Mouse (Mus musculus) left cerebral cortex, postnatal 36 days (tissue): ENCODE data around the gene Skap2. TPM values are rescaled to one million over a fixed set of nuclear protein-coding genes. Genes with fewer than 3 reads are reported as not detected.

Experiments
- DNase-seq, 2 experiments: peaks; one replicate each; pipeline ENCODE4 v3.0.0; 2021 to 2022; ENCODE audit warnings: low spot score in 2 of 2, mixed read lengths in 1 of 2
- intact Hi-C: fragments of 180-260 bp; cut with DNase I; formaldehyde crosslinking; loops from one replicate; pipeline ENCODE4 v1.15.1; 2025
- total RNA-seq, 2 experiments: library from RNA; stranded (reverse); gene quantifications; 2 replicates each; pipeline ENCODE4 v1.2.3; 2021

Skap2 gene
- total RNA-seq, 2 experiments from 2014 or later, result 8.5 to 10.5 TPM

DNA sequence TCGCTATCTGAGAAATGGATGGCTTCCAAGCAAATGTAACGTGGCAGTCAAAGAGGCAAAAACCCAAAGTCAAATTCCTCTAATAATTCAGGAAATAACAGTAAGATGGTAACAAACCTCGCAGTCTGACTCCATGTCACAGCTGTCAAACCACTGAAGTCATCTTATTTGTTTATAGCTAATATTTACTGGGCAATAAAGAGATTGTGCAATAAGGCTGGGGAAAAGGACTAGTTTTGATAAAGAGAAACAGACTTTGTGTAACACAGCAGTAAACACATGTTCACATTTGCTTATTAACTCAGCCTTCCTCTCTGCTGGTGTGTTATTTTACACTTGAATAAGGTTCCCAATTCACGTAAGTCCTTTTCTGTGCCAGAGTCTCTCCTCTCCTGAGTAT lies 148.8 kb downstream of the Skap2 start:
- intact Hi-C loops, result no loop called here

DNA sequence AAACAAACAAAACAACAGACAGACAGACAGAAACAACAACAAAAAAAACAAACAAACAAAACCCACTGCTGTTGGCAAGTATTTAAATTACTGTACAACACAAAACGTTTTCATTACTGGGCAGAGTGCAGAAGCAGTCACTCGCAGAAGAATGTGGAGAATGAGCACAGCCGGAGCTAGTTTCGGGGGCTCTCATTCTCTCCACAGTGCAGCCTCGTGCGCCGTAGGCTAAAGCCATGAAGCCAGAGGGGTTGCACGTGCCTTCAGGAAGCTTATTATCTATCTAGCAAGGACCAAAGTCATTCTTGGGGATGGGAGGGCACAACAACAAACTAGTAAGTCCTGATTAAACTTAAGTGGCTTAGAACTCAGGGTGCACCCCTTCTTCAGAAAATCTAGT lies 152.0 kb downstream of the Skap2 start:
- DNase-seq, result no peak
- intact Hi-C loops, result no loop called here

More for the DNA sequence above, 148.8 kb downstream of the Skap2 start:
- no peak for DNase-seq

DNA sequence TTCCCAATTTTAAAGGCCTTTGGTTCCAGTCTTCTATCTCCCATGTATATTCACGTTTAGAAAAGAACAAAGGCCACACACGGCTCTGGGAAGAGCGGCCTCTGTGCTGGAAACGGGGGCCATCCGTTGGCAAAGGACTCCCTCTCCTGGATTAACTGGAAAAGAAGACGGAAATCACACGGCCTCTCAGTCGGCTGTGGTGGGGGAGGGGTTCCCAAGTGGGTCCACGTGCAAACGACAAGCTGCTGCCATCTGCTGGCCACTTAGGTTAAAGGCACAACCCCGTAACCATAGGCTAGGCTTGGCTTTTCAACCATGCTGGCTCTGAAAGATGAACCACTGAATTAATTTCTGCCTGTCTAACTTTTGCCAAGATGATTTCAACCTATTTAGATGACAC lies 154.5 kb downstream of the Skap2 start:
- DNase-seq, result peak; percentile 89 to 95
- intact Hi-C loops, result loop anchor here (2.0 to 10.0 kb wide), 5 partner anchors 133 to 651 kb away; partner anchors contain the start of gene Cbx3

DNA sequence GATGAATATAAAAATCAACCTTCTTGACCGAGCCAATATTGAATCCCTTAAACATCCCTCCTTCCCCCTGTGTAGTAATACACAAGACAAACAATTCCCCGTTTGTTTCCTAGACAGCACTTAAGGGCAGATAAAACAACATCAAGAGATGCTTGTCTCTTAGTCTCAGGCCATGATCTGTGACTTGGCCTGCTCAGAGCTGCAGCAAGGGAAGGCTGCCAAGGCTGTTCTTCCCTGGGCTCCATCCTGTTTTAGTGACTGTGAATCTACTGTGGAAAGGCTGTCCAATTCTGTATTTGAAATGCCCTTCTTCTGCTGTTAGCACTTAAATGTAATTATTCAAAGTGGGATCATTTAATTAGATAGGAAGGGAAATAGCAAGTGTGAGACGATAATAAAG lies 159.1 kb downstream of the Skap2 start:
- intact Hi-C loops, result loop anchor here (10.0 kb wide), 2 partner anchors 128 to 378 kb away; partner anchors contain the start of gene Cbx3
- no peak for DNase-seq

DNA sequence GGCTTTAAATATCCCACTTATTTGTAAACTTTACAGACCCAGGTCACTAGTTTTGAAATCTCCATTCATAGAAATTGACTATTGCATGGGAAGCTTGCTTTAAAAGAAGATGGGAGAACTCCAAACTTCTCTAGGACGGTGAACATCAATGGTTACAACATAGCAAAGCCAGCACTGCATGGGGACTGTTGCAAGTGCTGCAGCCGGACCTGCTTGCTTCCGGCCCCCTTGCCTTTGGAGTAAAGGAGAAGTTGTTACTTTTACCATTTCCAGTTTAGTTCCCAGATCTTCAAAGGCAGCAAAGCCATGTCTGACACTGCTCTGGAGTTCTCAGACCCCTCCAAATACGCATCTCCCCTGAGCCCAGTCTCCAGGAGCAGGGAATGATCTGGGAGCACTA lies 159.7 kb downstream of the Skap2 start:
- intact Hi-C loops, result loop anchor here (10.0 kb wide), 2 partner anchors 128 to 378 kb away; partner anchors contain the start of gene Cbx3
- DNase-seq, result no peak

DNA sequence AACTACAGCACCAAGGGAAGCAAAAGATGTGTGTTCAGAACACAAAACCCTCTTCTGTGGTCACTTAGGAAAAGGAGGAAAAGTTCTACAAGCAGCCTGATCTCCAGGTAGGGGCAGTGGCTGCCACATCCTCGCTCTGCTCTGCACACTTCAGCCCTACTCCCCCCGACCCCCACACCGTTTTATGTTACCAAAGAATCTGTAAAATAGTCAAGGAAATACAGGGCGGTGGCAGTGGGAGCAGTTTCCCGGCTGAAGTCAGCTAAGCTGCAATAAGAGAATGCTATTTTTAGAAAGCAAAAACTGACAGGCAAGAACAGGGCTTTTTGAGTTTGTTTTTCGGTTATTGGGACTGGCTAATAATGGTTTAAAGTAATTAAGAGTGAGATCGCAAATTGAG lies 160.8 kb downstream of the Skap2 start:
- intact Hi-C loops, result loop anchor here (10.0 kb wide), 2 partner anchors 127 to 377 kb away; partner anchors contain the start of gene Cbx3
- no peak for DNase-seq

DNA sequence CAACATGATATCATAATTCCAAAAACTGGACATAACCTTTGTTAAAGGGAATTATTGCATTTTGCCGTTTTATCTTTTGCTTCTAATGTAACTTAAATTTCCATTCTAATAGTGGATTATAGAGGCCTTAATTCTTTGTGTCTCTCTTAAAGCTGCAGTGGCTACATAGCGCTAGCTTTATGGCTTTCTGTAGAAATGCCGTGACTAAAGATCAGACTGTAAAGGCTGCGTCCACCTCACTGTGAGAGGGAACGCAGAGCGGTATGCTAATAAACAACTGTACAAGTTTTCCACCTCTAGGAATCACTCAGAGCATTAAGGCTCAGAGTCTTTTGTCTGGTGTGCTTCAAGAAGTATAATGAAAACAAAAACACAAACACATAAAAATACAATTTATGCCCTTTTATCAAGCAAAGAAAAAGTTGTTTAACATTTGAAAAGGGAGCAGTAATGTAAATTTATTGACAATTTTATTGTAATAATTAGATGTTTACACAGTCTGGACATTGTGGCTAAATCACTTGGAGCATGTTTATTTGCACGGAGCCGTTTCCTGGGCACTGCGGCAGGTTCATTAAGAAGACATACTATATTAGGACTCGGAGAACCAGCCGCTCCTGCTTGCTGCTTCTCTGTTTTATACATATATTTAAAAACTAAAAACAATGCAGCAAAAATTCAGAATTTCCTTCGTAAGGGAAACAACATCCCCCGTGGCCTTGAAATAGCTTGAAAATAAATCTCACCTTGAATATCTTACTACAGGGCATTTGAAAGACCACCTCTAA lies 162.1 kb downstream of the Skap2 start:
- no peak for DNase-seq
- intact Hi-C loops, result loop anchor here (10.0 kb wide), 2 partner anchors 125 to 375 kb away; partner anchors contain the start of gene Cbx3

DNA sequence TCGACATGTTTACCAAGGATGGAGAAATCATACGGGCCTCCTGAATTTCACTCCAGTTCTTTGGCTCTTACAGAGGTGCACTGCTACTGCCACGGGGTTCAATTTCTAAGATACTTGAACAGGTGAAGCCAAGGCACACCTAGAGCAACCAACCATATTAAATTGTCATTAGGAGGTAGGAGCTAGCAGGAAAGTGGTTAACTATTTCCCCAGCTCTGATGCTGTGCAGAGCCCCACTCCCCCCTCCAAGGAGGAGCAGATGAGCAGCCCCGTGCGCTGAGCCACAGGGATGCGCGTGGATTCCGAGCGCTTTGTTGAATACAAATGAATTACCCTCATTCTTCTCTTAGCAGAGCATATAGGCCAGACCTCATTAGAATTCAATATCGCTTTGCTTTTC lies 162.8 kb downstream of the Skap2 start:
- intact Hi-C loops, result no loop called here
- no peak for DNase-seq

DNA sequence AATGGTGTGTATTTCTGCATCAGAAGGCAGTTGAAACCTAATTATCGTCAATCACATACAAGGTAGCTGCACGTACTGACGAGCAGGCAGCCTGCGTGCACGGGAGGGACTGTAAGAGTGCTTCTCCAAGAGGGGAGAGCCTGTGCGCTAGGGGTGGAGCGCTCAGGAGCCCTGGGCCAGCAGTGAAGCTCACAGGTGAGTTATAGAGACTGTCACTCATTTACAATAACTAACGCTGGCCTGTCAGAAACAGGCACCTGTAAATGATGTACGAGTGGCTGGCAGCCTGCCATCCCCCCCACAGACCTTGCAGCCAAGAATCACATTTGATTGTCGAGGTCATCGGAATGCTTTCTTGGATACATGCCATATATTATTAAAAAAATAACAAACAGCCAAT lies 168.2 kb downstream of the Skap2 start:
- intact Hi-C loops, result no loop called here
- DNase-seq, result no peak

DNA sequence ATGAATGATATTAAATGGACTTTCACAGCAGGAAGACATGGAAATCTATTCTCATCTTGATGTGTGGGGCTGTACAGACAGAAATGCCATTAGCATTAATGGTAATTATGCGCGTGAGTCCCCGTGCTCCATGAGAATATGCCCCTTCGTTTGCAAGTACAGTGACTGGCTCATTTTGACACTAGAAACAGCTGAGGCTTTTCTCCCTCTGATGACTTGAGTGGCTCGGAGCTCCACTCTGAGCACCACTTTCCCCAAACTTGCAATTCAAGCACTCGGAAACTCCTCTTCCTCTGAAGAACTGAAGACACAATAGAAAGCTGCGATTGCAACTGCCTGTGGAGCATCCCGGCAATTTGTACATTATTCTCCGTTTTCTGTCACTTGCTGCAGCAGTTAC lies 169.3 kb downstream of the Skap2 start:
- DNase-seq, result no peak
- intact Hi-C loops, result no loop called here

DNA sequence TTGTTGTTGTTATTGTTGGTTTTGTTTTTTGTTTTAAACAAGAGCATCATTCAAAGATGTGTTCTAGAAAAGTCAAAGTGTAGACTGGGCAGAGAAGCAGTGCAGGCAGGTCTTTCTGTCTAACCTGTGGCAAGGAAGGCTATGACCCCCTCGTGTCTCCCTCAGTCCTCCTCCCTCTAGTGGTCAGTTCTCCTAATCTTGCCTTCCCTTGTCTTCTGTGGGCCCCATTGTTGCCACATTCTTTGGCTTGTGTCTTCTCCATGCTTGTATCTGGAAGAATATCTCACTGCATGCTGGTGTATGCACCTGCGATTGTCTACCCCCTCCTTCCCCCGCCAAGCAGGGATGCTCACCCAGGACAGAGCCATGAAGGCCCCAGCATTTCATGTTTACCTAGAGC lies 174.2 kb downstream of the Skap2 start:
- intact Hi-C loops, result no loop called here
- DNase-seq, result no peak

DNA sequence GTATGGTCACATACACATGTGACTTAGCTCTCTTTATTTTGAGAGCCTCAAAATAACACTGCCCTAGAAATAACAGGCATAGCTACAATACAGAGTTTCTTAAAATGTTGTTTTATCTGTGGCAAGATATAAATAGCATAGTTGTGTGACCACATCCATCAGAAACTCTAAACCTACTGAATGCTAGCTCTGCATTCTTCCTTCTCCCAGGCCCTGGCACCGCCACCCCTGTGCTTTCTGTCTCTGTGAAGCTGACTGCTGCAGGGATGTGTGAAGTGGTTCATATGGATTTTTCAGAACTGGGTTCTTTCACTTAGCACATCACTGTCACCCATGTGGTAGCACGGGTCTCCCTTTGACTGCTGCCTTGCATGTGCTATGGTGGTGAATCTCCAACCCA lies 179.0 kb downstream of the Skap2 start:
- no peak for DNase-seq
- intact Hi-C loops, result no loop called here

DNA sequence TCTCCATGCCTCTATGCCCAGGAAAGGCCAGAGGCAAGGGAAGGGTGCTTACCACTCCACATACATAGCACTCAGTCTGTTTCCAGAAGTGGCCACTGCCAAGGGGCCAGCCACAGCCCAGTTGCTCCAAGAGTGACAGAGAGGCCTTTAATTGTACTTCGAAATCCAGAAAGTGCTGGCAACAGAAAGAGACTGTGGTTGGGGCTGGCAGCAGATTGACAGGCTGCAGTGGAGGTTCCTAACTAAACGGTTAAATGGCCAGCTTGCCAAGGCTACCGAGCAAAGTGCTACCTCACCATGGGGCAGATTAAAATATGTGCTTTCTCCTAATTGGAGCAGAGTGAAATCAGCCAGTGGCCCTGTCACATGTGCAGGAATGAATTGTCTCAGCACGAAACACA lies 186.7 kb downstream of the Skap2 start:
- intact Hi-C loops, result no loop called here
- no peak for DNase-seq

DNA sequence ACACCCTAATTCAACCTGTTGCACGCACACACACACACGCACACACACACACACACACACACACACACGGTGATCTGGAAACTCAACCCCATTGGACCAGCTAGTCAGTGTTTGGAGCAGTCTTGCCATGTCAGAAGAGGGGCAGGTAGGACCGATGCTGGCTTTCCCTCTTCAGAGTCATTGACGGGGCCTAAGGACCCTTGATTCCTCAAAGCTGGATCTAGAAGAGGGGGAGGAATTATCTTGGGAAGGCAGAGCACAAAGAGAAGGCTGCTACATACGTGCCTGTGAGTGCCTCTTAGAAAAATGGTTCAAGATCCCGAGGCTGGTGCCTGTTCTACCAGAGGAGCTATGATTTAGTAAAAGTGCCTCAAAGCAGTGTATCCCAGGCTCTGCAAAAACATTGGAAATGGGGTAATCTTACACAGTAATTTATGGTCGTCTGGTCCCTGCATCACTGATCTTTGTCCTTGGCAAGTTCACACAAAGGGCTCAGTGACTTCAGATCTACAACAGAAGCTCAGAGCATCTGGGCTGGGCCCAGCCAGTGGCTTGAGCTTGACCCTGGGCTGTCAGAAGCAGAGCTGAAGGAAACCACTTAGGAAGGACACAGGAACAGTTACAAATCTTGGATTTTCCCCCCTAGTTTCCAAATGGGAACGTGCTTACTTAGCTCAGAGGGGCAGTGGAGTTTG lies 188.1 kb downstream of the Skap2 start:
- intact Hi-C loops, result no loop called here
- no peak for DNase-seq

DNA sequence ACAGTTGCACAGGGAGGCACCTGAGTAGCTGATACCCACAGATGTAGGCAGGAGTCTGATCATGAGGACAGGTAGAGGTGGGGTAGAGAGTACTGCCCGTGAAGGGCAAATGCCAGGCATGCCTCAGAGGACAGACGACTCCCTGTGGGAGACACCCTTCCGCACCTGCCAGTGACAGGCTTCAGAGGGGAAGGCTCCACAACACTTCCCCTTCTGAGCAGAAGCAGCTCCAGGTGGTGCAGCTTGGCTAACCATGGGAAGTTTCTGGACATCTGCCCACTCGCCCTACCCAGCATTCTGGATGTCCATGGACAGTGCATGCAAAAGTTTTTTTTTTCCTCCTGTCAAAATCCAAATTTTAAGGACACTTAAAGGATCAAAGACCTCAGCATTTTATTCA lies 190.3 kb downstream of the Skap2 start:
- intact Hi-C loops, result no loop called here
- no peak for DNase-seq

DNA sequence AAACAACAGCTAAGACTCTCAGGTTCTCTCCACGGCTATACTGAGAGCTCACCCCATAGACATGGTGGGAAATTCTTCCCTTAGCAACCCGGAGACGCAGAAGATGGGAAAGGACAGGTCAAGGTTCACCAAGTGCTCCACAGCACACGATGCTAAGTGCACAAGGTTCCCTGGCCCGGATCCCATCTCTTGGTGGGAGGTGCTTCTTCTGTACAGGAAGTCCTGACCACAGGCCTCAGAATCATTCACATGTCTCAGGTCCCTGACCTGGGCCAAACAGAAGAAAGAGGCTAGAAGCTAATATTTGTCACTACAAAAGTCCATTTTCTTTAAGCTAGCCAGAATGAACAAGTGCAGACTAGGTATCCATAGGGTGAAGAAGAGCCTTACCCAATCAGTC lies 191.5 kb downstream of the Skap2 start:
- intact Hi-C loops, result no loop called here
- DNase-seq, result no peak

DNA sequence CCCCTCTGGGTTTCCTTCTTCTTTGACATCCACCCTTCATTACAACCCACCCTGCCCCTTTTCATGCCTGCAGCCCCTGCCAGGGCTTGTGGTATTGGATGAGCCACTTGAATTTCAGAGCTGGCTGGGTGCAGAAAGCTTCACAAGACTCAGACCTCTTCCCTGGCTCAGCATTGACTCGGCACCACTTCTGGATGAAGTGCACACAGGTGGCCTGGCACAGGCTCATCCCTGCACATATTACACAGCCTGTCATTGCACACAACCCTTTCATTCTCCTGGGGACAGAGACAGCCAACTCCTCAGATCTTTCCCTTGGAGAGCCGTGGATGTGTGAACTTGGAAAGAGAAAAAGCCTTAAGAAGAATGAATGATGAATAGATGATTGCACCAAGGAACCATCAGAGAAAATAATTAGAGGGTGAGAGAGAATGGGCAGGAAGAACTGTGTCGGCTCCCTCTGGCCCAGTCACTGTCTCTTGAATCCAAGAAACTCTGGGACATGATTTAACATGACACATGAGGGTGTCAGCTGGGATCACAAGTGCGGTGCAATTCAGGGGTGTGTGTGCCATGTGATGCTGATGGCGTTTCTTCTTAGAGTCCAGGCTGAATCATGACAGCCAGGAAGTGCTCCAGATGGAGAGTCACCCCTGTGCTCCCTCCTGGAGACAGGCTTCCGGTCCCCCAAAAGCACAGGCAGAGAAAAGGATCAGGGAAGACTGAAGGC lies 195.3 kb downstream of the Skap2 start:
- intact Hi-C loops, result no loop called here
- DNase-seq, result no peak

DNA sequence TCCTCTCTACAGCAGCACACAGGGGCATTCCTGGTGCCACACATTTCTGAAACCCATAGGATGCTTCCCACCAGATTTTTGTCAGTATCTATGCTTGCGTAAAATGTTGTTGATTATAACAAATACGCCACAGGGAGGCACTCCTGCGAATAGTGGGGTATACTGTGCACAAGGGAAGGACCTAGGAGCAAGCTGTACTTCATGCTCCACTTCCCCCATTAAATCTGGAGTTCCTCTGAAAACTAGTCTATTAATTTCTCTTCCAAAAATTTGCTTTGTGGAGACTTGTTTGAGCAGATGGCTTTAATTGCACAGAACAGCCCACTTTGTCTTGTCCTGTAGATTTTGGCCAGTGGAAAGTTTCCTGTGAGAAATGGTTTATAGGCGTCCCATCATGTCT lies 201.4 kb downstream of the Skap2 start:
- intact Hi-C loops, result no loop called here
- DNase-seq, result no peak

DNA sequence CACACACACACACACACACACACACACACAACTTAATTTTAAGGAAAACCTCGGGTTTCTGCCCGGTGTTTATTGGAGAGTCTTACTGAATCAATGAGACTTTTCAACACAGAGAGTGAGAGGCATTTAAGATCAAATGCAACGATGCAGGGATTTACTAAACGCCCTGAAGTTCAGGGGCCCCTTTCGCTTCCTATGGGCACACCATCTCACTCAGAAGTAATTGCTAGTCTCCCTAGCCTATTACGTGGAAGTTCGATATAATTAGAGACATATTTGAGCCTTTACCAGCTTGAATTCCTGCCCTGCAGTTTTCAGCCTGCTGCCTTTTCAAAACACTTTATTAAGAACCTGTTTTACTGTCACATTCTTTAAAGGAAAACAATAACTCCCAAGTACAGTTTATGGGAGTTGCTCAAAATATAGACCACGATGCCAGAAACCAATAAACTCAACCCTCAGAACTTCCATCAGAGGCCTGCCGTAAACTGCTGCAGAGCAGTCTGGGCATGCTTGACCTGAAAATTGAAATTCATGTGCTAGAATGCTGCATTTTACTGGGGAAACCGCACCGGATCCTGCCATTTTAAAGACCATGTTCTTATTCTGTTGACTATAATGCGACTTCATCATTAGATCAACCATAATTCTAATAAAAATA lies 203.1 kb downstream of the Skap2 start:
- DNase-seq, result no peak
- intact Hi-C loops, result no loop called here

DNA sequence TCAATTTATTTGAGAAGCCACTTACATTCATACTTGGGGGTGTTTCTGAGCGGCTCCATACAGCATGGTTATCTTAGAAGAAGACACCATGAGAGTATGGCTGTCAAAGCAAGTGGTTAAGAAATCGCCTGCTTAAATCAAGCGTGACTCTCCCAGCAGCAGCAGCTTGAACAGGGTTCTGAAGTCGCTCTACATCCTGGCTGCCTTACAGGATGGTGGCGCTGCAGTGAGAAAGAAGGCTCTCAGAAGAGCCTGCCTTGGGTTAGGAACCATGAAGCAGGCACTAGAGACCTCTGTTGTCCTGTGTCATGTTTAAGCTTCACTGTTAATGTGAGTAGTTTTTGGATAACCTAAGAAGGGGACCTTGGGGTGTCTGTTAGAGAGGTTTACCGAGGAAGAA lies 204.3 kb downstream of the Skap2 start:
- no peak for DNase-seq

More for the DNA sequence above, 204.3 kb downstream of the Skap2 start:
- intact Hi-C loops, result no loop called here
